Mouse (Mus musculus) midbrain, embryonic 16.5 days (tissue): ENCODE measurements around the gene Scgb1b11. TPM values are rescaled to one million over a fixed set of nuclear protein-coding genes. Genes with fewer than 3 reads are reported as not detected.
"Not testable (repeated sequence)": the region's sequence is repeated elsewhere in the genome, so short reads cannot be mapped to it uniquely, and the experiment has no call there.

Experiments
- ATAC-seq: fragments of 200-750 bp; cut with Nextera tagmentation; 2 replicates; pipeline ENCODE4 v1.8.0; 2017; ENCODE audit warnings: moderate TSS enrichment
- H3K27ac ChIP-seq: fragments of 300-500 bp; sonication (generic); 2 replicates; pipeline ENCODE4 v1.5.1; 2014; ENCODE audit warnings: mild to moderate bottlenecking, low read length, mixed read lengths
- H3K27me3 ChIP-seq: fragments of 300-500 bp; sonication (generic); 2 replicates; pipeline ENCODE4 v1.6.1; 2014; ENCODE audit warnings: low read depth, low read length, mixed read lengths; ENCODE audit not compliant: control insufficient read depth, insufficient read depth
- H3K36me3 ChIP-seq: fragments of 300-500 bp; sonication (generic); 2 replicates; pipeline ENCODE4 v1.6.1; 2014; ENCODE audit warnings: mild to moderate bottlenecking, low read length, moderate library complexity, mixed read lengths; ENCODE audit not compliant: control insufficient read depth, insufficient read depth
- H3K4me1 ChIP-seq: fragments of 300-500 bp; sonication (generic); 2 replicates; pipeline ENCODE4 v1.6.1; 2014; ENCODE audit warnings: mild to moderate bottlenecking, low read length, mixed read lengths; ENCODE audit not compliant: control insufficient read depth, insufficient read depth
- H3K4me2 ChIP-seq: fragments of 300-500 bp; sonication (generic); 2 replicates; pipeline ENCODE4 v1.6.1; 2014; ENCODE audit warnings: mild to moderate bottlenecking, low read length, mixed read lengths
- H3K4me3 ChIP-seq: fragments of 300-500 bp; sonication (generic); 2 replicates; pipeline ENCODE4 v1.5.1; 2014; ENCODE audit warnings: low read depth, mild to moderate bottlenecking, low read length, moderate library complexity, mixed read lengths
- H3K9ac ChIP-seq: fragments of 300-500 bp; sonication (generic); 2 replicates; pipeline ENCODE4 v1.6.1; 2014; ENCODE audit warnings: low read depth, low read length, mixed read lengths
- H3K9me3 ChIP-seq: fragments of 300-500 bp; sonication (generic); replicated peaks from 2 replicates; pipeline ENCODE4 v1.6.1; 2014; ENCODE audit warnings: mild to moderate bottlenecking, low read length, mixed read lengths; ENCODE audit not compliant: control insufficient read depth, poor library complexity, severe bottlenecking
- WGBS: fragments of 180-500 bp; shearing (Covaris S2); extraction: QIAGEN DNeasy Blood & Tissue Kit; methylation state at CpG from one replicate; pipeline ENCODE4 v1.1.7; 2014; 5-methylcytosine and 5-hydroxymethylcytosine counted together
- polyA plus RNA-seq: library from polyadenylated mRNA; unstranded; fragments of >200 nt; fragmentation: Nextera tagmentation; extraction: Ambion mirVana; gene quantifications from 2 replicates; pipeline ENCODE4 v1.2.1, GENCODE M21; 2015

Scgb1b11 gene
- polyA plus RNA-seq = not detected in 2 replicates

GRCm38 (mm10) chr7:32222540-32222939 lies at the start of gene Scgb1b11:
Gene Scgb1b11, plus strand, starts transcription at chr7:32222840.
- not testable (repeated sequence) for H3K36me3 ChIP-seq, H3K9ac ChIP-seq, H3K4me3 ChIP-seq, ATAC-seq, H3K27me3 ChIP-seq, H3K27ac ChIP-seq, H3K4me2 ChIP-seq, H3K4me1 ChIP-seq, H3K9me3 ChIP-seq
- WGBS = no CpG with 5 or more reads among the region's 2 CpGs

- not testable (repeated sequence) for H3K4me2 ChIP-seq, H3K9me3 ChIP-seq, H3K36me3 ChIP-seq, H3K9ac ChIP-seq, H3K4me3 ChIP-seq, H3K4me1 ChIP-seq, ATAC-seq, H3K27ac ChIP-seq, H3K27me3 ChIP-seq
- 93% methylated on average over 1 of the region's 2 CpGs for WGBS
These were observed 11.6 kb upstream of the Scgb1b11 start, which contains the start of gene Scgb2b11 for GRCm38 (mm10) chr7:32211045-32211444. Gene Scgb2b11, minus strand, starts transcription at chr7:32211145.

Other genes starting within 250 kb of the Scgb1b11 start
- not detected in 2 replicates for gene Scgb1b10, start 122.0 kb upstream of the Scgb1b11 start, polyA plus RNA-seq
- gene Scgb2b11, start 11.7 kb upstream of the Scgb1b11 start, polyA plus RNA-seq = not detected in 2 replicates
- gene Scgb2b12, start 104.4 kb downstream of the Scgb1b11 start, polyA plus RNA-seq = not detected in 2 replicates
- not detected in 2 replicates for gene Scgb1b12, start 111.3 kb downstream of the Scgb1b11 start, polyA plus RNA-seq
- gene Scgb1b29, start 218.7 kb downstream of the Scgb1b11 start, polyA plus RNA-seq = not detected in 2 replicates